Mouse (Mus musculus) left cerebral cortex, postnatal 14 days (tissue): ENCODE measurements around the gene Rab44. TPM values are rescaled to one million over a fixed set of nuclear protein-coding genes. Genes with fewer than 3 reads are reported as not detected.

ENCODE experiments used
- DNase-seq, 2 experiments: peaks; one replicate each; pipeline ENCODE4 v3.0.0; 2021 to 2022; ENCODE audit warnings: low spot score in 2 of 2, mixed read lengths in 1 of 2
- intact Hi-C: fragments of 180-260 bp; cut with DNase I; formaldehyde crosslinking; loops from one replicate; pipeline ENCODE4 v1.15.1; 2025
- total RNA-seq, 2 experiments: library from RNA; stranded (reverse); gene quantifications; 2 replicates each; pipeline ENCODE4 v1.2.3; 2021

Rab44 gene
- total RNA-seq, 2 experiments from 2014 or later = not detected

GRCm38 (mm10) chr17:29118057-29118456 lies 4.1 kb downstream of the Rab44 start:
- intact Hi-C loops = no loop called here
- peak in 1 of 2 experiments; percentile 1 for DNase-seq

DNA sequence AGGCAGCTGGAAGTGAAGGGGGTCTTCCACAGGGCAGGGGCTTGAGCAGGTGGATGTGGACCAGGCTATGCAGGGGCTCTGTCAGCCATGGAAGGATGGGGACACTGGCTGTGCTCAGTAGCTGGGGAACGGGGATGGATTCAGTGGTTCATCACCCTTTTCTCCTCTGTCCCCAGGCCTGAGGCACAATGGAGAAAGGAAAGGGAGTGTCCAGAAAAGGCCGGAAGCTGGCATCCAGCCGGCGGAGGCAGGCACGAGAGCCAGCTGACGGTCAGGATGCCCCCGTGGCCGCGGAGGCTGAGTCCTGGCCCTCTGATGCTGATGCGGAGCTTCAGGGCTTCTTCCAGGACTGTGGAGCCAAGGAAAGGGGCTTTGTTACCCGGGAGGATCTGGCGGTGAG lies 6.7 kb downstream of the Rab44 start:
- no peak for DNase-seq
- intact Hi-C loops = no loop called here

DNA sequence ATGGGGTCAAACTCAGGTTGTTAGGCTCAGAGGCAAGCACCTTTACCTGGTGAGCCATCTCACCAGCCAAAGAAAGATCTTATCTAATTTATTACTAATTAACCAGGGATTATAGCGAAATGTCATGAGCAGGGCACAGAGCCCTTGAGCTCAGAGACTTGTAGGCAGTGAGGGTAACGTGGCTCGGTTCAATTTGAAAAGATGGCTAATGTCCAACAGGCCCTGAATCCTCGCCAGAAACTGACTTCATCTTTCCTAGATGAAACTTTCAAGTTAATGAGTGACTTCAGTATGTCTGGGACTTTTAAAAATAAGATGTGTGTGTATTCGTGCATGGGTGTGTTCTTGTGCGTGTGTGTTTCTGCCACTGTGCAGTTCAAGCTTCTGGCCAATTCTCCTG lies 8.9 kb downstream of the Rab44 start:
- no peak for DNase-seq
- intact Hi-C loops = no loop called here

DNA sequence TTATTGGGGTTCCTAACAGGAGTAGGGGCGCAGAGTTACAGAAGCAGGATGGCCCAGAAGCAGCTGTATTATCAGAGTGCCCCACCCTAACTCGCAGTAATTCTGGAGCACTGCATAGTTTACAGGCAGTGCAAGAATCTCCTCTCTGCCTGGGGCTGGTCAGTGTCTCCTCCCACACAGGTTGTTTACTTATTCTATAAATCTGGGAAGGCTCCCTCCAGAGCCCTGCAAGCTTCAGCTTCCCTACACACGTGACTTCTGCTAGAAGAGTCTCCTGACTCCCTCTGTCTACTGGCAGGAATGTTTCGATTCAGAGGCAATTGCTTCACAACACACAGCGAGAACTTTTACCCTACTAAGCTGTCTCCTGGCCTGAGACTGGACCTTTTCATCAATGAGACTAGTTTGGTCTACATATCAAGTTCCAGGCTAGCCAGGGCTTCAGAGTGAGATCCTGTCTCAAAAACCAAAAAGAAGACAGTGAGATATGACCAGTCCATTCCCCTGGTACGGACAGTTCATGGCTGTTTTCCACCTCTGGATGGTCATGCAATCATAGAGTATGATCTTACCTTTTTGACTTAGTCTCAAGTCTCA lies 9.7 kb downstream of the Rab44 start:
- intact Hi-C loops = no loop called here
- DNase-seq = no peak

DNA sequence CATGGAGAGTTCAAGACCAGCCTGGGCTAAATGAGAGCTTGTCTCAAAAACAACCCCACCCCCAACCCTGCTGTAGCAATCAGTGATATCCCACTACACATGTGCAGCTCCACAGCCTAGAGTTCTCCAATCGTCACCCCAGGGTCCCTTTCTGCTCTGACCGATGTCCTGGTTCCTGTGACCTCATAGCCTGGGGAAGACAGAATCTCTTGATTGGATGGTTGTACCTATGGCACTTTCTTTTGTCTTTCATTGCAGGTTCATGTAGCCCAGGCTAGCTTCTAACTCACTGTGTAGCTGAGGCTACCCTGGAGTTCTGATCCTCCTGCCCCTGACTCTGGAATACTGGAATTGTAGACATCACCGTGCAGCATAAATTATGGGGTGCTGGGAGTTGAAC lies 12.6 kb downstream of the Rab44 start:
- intact Hi-C loops = no loop called here
- no peak for DNase-seq

GRCm38 (mm10) chr17:29129341-29129740 lies 15.4 kb downstream of the Rab44 start:
- no peak for DNase-seq
- intact Hi-C loops = no loop called here

- intact Hi-C loops = no loop called here
- DNase-seq = no peak
Measured at GRCm38 (mm10) chr17:29135066-29135465, 21.1 kb downstream of the Rab44 start.

DNA sequence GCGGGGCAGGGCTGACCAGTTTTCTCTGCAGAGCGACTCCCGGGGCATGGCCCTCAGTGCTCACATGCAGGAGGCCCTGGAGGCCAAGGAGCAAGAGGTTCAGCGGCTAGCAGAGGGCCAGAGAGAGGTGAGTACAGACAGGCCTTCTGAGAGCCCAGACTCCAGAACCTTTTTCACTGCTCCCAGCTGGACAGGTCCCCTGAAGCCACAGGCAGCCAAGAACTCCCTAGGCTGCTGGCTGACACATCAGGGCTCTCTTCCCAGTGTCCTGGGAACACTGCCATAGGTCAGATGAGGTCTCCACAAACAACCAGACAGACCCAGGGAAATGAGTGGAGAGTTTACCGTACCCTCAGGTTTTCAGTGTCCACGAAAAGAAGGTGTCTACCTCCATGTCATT lies 22.3 kb downstream of the Rab44 start:
- intact Hi-C loops = no loop called here
- DNase-seq = peak; percentile 45 to 54

GRCm38 (mm10) chr17:29137906-29138305 lies 24.0 kb downstream of the Rab44 start:
- DNase-seq = no peak
- intact Hi-C loops = no loop called here

GRCm38 (mm10) chr17:29141577-29141976 lies 27.6 kb downstream of the Rab44 start:
- intact Hi-C loops = no loop called here
- DNase-seq = no peak

DNA sequence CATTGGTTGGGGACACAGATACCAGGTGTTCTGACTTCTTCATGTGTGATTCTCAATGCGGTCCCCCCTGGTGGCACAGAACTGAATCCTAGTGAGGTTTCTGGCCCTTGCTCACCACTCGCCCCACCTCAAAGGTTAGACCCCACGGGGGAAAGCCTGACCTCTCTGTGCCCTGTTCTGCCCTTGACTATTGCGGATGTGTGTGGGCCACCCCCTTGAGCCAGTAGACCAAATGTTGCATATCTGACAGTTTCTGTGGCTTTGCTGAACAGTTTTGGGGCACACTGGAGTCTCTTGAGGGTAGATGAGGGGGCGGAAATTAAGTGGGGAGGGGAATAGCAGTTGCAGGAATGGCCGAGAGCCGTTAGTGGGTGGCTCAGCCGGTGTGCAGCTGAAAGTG lies 29.3 kb downstream of the Rab44 start:
- DNase-seq = no peak
- intact Hi-C loops = no loop called here

- intact Hi-C loops = no loop called here
- DNase-seq = no peak
Measured at GRCm38 (mm10) chr17:29145101-29145500, 31.2 kb downstream of the Rab44 start.

GRCm38 (mm10) chr17:29147273-29147672 lies 33.3 kb downstream of the Rab44 start:
- intact Hi-C loops = no loop called here
- DNase-seq = no peak

DNA sequence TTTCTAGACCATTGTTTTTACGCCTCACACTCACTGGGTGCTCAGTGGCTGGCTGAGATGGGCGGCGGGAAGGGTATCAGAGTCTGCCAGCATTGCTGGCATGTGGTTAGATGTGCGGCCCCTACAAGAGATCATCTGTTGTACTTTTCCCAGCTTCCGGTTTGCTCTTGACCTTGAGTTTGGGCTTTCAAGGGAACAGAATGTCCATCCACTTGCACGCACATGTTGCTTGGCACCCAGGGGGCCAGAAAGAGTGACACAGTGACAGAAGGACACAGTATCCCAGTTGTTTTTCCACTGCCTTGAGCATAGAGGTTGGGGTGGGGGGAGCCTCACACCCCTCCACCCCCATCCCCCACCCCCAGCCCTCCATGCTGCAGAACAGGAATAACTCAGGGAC lies 33.8 kb downstream of the Rab44 start:
- intact Hi-C loops = no loop called here
- DNase-seq = no peak

DNA sequence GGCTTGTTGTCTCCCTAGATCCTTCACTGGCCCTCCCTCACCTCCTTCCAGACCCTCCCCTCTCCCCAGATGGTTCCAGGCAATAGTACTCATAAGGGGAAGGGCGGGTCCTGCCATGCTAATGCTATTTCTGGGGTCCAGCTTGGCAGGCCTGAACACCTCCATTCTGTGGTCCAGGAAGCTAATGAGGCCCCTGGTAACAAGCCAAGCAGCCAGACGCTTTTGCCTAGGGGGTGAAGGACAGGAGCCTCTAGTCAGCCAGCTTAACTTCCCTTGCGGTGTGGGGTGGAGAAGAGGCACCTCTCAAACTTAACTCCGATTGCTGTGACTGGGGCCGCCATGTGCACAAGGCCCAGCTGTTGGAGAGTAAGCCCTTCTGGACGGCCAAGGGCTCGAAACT lies 35.8 kb downstream of the Rab44 start:
- DNase-seq = no peak
- intact Hi-C loops = no loop called here

GRCm38 (mm10) chr17:29152547-29152946 lies 38.6 kb downstream of the Rab44 start:
- intact Hi-C loops = no loop called here
- no peak for DNase-seq

GRCm38 (mm10) chr17:29154247-29154646 lies 40.3 kb downstream of the Rab44 start:
- DNase-seq = no peak
- intact Hi-C loops = no loop called here

GRCm38 (mm10) chr17:29155355-29156135 lies 41.6 kb downstream of the Rab44 start:
- intact Hi-C loops = no loop called here
- peak; percentile 61 to 71 for DNase-seq

GRCm38 (mm10) chr17:29156396-29156795 lies 42.5 kb downstream of the Rab44 start:
- DNase-seq = no peak
- intact Hi-C loops = no loop called here

GRCm38 (mm10) chr17:29156866-29157265 lies 42.9 kb downstream of the Rab44 start:
- intact Hi-C loops = no loop called here
- no peak for DNase-seq

- intact Hi-C loops = no loop called here
- no peak for DNase-seq
Measured at GRCm38 (mm10) chr17:29158899-29159298, 45.0 kb downstream of the Rab44 start.
